Mouse (Mus musculus) liver, embryonic 15.5 days (tissue): Measurements from ENCODE around the gene Lrrc46. TPM values are rescaled to one million over a fixed set of nuclear protein-coding genes. Genes with fewer than 3 reads are reported as not detected.
A peak's percentile ranks its signal among the peaks of the same experiment; 100 is the strongest.

ENCODE experiments used
- ATAC-seq: fragments of 200-750 bp; cut with Nextera tagmentation; 2 replicates; pipeline ENCODE4 v1.8.0; 2017; ENCODE audit warnings: moderate number of reproducible peaks, mild to moderate bottlenecking, moderate library complexity; ENCODE audit not compliant: insufficient read depth
- H3K27ac ChIP-seq: fragments of 300-500 bp; sonication (generic); replicated peaks from 2 replicates; pipeline ENCODE4 v1.5.1; 2015; ENCODE audit warnings: mild to moderate bottlenecking, inconsistent platforms
- H3K27me3 ChIP-seq: fragments of 300-500 bp; sonication (generic); 2 replicates; pipeline ENCODE4 v1.6.1; 2015; ENCODE audit warnings: mild to moderate bottlenecking, inconsistent platforms
- H3K36me3 ChIP-seq: fragments of 300-500 bp; sonication (generic); replicated peaks from 2 replicates; pipeline ENCODE4 v1.6.1; 2015; ENCODE audit warnings: moderate library complexity, mild to moderate bottlenecking, inconsistent platforms
- H3K4me1 ChIP-seq: fragments of 300-500 bp; sonication (generic); replicated peaks from 2 replicates; pipeline ENCODE4 v1.6.1; 2015; ENCODE audit warnings: inconsistent platforms
- H3K4me2 ChIP-seq: fragments of 300-500 bp; sonication (generic); 2 replicates; pipeline ENCODE4 v1.6.1; 2015; ENCODE audit warnings: moderate library complexity, mild to moderate bottlenecking, inconsistent platforms
- H3K4me3 ChIP-seq: fragments of 300-500 bp; sonication (generic); replicated peaks from 2 replicates; pipeline ENCODE4 v1.5.1; 2015; ENCODE audit warnings: mild to moderate bottlenecking, inconsistent platforms
- H3K9ac ChIP-seq: fragments of 300-500 bp; sonication (generic); 2 replicates; pipeline ENCODE4 v1.6.1; 2015; ENCODE audit warnings: moderate library complexity, mild to moderate bottlenecking, inconsistent platforms
- H3K9me3 ChIP-seq: fragments of 300-500 bp; sonication (generic); replicated peaks from 2 replicates; pipeline ENCODE4 v1.6.1; 2016; ENCODE audit warnings: inconsistent platforms
- WGBS: fragments of 180-500 bp; shearing (Covaris S2); methylation state at CpG from one replicate; pipeline ENCODE4 v1.1.7; 2015; ENCODE audit warnings: mixed read lengths; ENCODE audit not compliant: insufficient replicate concordance; 5-methylcytosine and 5-hydroxymethylcytosine counted together
- polyA plus RNA-seq: library from polyadenylated mRNA; unstranded; fragments of >200 nt; fragmentation: Nextera tagmentation; extraction: Ambion mirVana; gene quantifications from 2 replicates; pipeline ENCODE4 v1.2.1, GENCODE M21; 2015

Lrrc46 gene
- polyA plus RNA-seq, result 0.08 and 0.54 TPM in 2 replicates

- H3K9ac ChIP-seq, result peak within 1 kb of the TSS; percentile 84
- peaks cover 25% of the 10 kb centered on the region for H3K4me1 ChIP-seq
- peak; percentile 89 for ATAC-seq
- under 1% methylated on average over 48 of the region's 48 CpGs for WGBS
- no peaks in the 10 kb centered on the region for H3K27me3 ChIP-seq
- no peaks in the 10 kb centered on the region for H3K9me3 ChIP-seq
- H3K27ac ChIP-seq, result peak within 1 kb of the TSS; percentile 76
- peak within 1 kb of the TSS; percentile 91 for H3K4me2 ChIP-seq
- H3K36me3 ChIP-seq, result 0 out of 2 replicates have a peak, but pooled peaks cover 15% of the 10 kb centered on the region
- peak within 1 kb of the TSS; percentile 78 for H3K4me3 ChIP-seq
These were observed at the start of gene Lrrc46, which contains the start of gene Mrpl10 for GRCm38 (mm10) chr11:97041022-97041899. Gene Lrrc46, minus strand, starts transcription at chr11:97041407. Gene Mrpl10, plus strand, starts transcription at chr11:97041560.

DNA sequence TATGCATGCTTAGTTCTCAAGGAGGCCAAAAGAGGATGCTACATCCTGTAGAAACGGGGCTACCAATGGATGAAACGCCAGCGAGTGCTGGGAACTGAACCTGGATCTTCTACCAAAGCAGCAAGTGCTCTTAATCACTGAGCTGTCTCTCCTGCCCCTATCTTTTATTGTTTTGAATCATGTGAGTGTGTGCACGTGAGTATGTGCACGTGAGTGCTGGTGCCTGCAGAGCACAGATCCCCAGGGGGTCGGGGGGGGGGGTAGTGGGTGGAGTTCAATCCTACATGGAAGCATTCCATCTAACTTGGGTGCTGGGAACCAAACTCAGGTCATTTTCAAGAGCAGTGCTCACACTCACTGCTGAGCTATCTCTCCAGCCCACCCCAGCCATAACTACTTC is 45.2 kb upstream of the Lrrc46 start:
- H3K9me3 ChIP-seq, result no peaks in the 10 kb centered on the region
- no peak overlapping the region for H3K4me2 ChIP-seq
- WGBS, result 48% methylated on average over 6 of the region's 6 CpGs
- peaks cover 29% of the 10 kb centered on the region for H3K27me3 ChIP-seq
- H3K27ac ChIP-seq, result no peak overlapping the region
- no peaks in the 10 kb centered on the region for H3K4me1 ChIP-seq
- no peak for ATAC-seq
- no peaks in the 10 kb centered on the region for H3K36me3 ChIP-seq
- H3K9ac ChIP-seq, result no peak overlapping the region
- H3K4me3 ChIP-seq, result no peak overlapping the region

GRCm38 (mm10) chr11:97084821-97085505 is 43.8 kb upstream of the Lrrc46 start:
- ATAC-seq, result no peak
- Histone ChIP-seq H3K4me2 (no peak overlapping the region), H3K9me3 (no peaks in the 10 kb centered on the region), H3K4me3 (no peak overlapping the region), H3K4me1 (no peaks in the 10 kb centered on the region), H3K27ac (no peak overlapping the region), H3K36me3 (no peaks in the 10 kb centered on the region), H3K9ac (no peak overlapping the region), H3K27me3 (peaks cover 29% of the 10 kb centered on the region)
- 70% methylated on average over 15 of the region's 15 CpGs for WGBS

DNA sequence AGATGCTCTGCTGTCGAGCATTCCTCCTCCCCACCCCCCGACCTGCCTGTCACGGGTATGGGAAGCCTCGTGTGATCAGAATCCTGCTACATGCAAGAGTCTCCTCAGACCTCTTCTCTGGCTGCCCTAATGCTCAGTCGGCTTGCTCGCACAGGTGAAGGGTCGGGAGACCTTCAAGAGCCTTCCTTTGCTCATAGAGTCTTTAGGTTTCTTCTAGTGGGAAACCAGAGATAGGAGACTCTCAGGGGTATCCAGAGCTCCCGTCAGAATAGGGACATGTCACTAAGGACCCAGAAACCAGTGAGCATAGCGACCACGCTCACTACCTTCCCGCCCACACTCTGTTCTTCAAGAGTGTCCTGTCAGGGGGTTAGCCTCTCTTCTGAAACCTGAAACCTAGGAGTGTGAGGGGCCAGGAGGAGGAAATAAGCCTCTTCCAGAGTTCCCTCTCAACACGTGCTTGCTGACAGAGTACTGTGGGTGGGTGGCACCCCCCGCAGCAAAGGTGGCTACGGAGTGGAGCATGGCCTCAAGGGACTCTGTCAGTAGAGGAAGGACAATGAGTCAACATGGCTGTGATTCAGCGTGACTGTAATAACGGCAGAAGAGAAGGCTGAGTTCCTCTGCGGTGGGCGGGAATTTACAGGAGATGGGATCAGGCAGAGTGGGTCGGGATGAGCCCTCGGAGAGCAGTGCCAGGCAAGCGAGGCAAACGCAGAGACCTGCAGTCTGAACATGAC is 42.4 kb upstream of the Lrrc46 start:
- no peak overlapping the region for H3K4me2 ChIP-seq
- no peak overlapping the region for H3K27ac ChIP-seq
- 21% methylated on average over 22 of the region's 22 CpGs for WGBS
- ATAC-seq, result no peak
- H3K36me3 ChIP-seq, result no peaks in the 10 kb centered on the region
- peaks cover 29% of the 10 kb centered on the region for H3K27me3 ChIP-seq
- H3K9ac ChIP-seq, result no peak overlapping the region
- no peak overlapping the region for H3K4me3 ChIP-seq
- H3K4me1 ChIP-seq, result no peaks in the 10 kb centered on the region
- H3K9me3 ChIP-seq, result no peaks in the 10 kb centered on the region

- H3K4me2 ChIP-seq, result no peak overlapping the region
- no peaks in the 10 kb centered on the region for H3K4me1 ChIP-seq
- H3K4me3 ChIP-seq, result no peak overlapping the region
- no peak for ATAC-seq
- H3K27ac ChIP-seq, result no peak overlapping the region
- H3K27me3 ChIP-seq, result peaks cover 29% of the 10 kb centered on the region
- WGBS, result 27% methylated on average over 11 of the region's 11 CpGs
- no peaks in the 10 kb centered on the region for H3K36me3 ChIP-seq
- H3K9me3 ChIP-seq, result no peaks in the 10 kb centered on the region
- no peak overlapping the region for H3K9ac ChIP-seq
These were observed 41.8 kb upstream of the Lrrc46 start for GRCm38 (mm10) chr11:97082977-97083376.

GRCm38 (mm10) chr11:97080291-97080690 is 39.1 kb upstream of the Lrrc46 start:
- ATAC-seq, result no peak
- H3K27ac ChIP-seq, result no peak overlapping the region

GRCm38 (mm10) chr11:97078751-97079150 is 37.5 kb upstream of the Lrrc46 start:
- Histone ChIP-seq H3K4me1 (no peaks in the 10 kb centered on the region), H3K27ac (no peak overlapping the region), H3K27me3 (peaks cover 16% of the 10 kb centered on the region), H3K9me3 (no peaks in the 10 kb centered on the region), H3K4me2 (no peak overlapping the region), H3K9ac (no peak overlapping the region), H3K36me3 (no peaks in the 10 kb centered on the region), H3K4me3 (no peak overlapping the region)
- 31% methylated on average over 4 of the region's 4 CpGs for WGBS
- no peak for ATAC-seq

More at GRCm38 (mm10) chr11:97080291-97080690, 39.1 kb upstream of the Lrrc46 start:
- WGBS, result 38% methylated on average over 9 of the region's 9 CpGs
- Histone ChIP-seq H3K9ac (no peak overlapping the region), H3K4me2 (no peak overlapping the region), H3K4me1 (no peaks in the 10 kb centered on the region), H3K27me3 (peaks cover 29% of the 10 kb centered on the region), H3K9me3 (no peaks in the 10 kb centered on the region), H3K4me3 (no peak overlapping the region), H3K36me3 (no peaks in the 10 kb centered on the region)

- no peak overlapping the region for H3K4me3 ChIP-seq
- no peak overlapping the region for H3K9ac ChIP-seq
- H3K9me3 ChIP-seq, result no peaks in the 10 kb centered on the region
- WGBS, result 47% methylated on average over 8 of the region's 8 CpGs
- H3K4me2 ChIP-seq, result no peak overlapping the region
- H3K27me3 ChIP-seq, result no peaks in the 10 kb centered on the region
- no peak for ATAC-seq
- H3K27ac ChIP-seq, result no peak overlapping the region
- H3K4me1 ChIP-seq, result no peaks in the 10 kb centered on the region
- H3K36me3 ChIP-seq, result no peaks in the 10 kb centered on the region
These were observed 33.0 kb upstream of the Lrrc46 start for GRCm38 (mm10) chr11:97074235-97074634.

GRCm38 (mm10) chr11:97072533-97072932 is 31.3 kb upstream of the Lrrc46 start:
- 26% methylated on average over 3 of the region's 3 CpGs for WGBS
- Histone ChIP-seq H3K4me2 (no peak overlapping the region), H3K4me1 (no peaks in the 10 kb centered on the region), H3K4me3 (no peak overlapping the region), H3K36me3 (0 out of 2 replicates have a peak, but pooled peaks cover 5% of the 10 kb centered on the region), H3K27me3 (no peaks in the 10 kb centered on the region), H3K9ac (no peak overlapping the region), H3K27ac (no peak overlapping the region), H3K9me3 (no peaks in the 10 kb centered on the region)
- ATAC-seq, result no peak

DNA sequence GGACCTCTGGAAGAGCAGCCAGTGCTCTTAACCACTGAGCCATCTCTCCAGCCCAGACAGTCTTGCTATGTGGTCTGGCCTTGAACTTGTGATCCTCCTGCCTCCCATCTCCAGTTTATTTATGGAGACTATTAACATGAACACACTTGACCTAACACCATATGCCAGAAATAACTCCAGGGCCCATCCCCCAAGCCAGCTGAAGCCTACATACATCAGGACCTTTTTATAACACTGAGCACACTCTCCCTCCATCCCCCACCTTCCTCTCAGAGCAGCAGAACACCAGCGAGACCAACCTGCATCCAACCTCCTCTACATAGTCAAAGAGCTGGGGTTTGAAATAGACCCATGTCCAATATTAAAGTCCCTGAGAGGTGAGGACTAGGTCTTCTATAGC is 29.9 kb upstream of the Lrrc46 start:
- Histone ChIP-seq H3K27me3 (no peaks in the 10 kb centered on the region), H3K9me3 (no peaks in the 10 kb centered on the region), H3K27ac (no peak overlapping the region), H3K4me2 (no peak overlapping the region), H3K9ac (no peak overlapping the region), H3K4me3 (no peak overlapping the region), H3K36me3 (peaks cover 10% of the 10 kb centered on the region; the same call in 1 of the 2 replicates), H3K4me1 (no peaks in the 10 kb centered on the region)
- 33% methylated on average over 1 of the region's 1 CpGs for WGBS
- no peak for ATAC-seq

- no peak overlapping the region for H3K27ac ChIP-seq
- peaks cover 10% of the 10 kb centered on the region; the same call in 1 of the 2 replicates for H3K36me3 ChIP-seq
- no peak for ATAC-seq
- no peaks in the 10 kb centered on the region for H3K4me1 ChIP-seq
- H3K4me3 ChIP-seq, result no peak overlapping the region
- 60% methylated on average over 2 of the region's 2 CpGs for WGBS
- H3K4me2 ChIP-seq, result no peak overlapping the region
- H3K27me3 ChIP-seq, result no peaks in the 10 kb centered on the region
- H3K9ac ChIP-seq, result no peak overlapping the region
- H3K9me3 ChIP-seq, result no peaks in the 10 kb centered on the region
These were observed 28.6 kb upstream of the Lrrc46 start for GRCm38 (mm10) chr11:97069770-97070169.
